Mouse (Mus musculus) G1E (cell line): ENCODE results near the gene Hist1h2ao. TPM values are rescaled to one million over a fixed set of nuclear protein-coding genes. Genes with fewer than 3 reads are reported as not detected.
"Not testable (repeated sequence)": the region's sequence is repeated elsewhere in the genome, so short reads cannot be mapped to it uniquely, and the experiment has no call there.

Experiments
- ATAC-seq: 2 replicates; pipeline ENCODE4 v1.8.0; 2016; ENCODE audit warnings: mild to moderate bottlenecking; ENCODE audit not compliant: insufficient number of reproducible peaks, poor library complexity, low FRiP score, severe bottlenecking; ENCODE audit errors: extremely low read depth
- DNase-seq: peaks from one replicate; pipeline ENCODE4 v3.0.0; 2012; ENCODE audit warnings: low spot score
- H3K27me3 ChIP-seq: 2 replicates; pipeline ENCODE4 v1.6.1; 2012; ENCODE audit warnings: mild to moderate bottlenecking, low read length, inconsistent platforms; ENCODE audit not compliant: insufficient read depth
- H3K36me3 ChIP-seq: replicated peaks from 2 replicates; pipeline ENCODE3; 2012; ENCODE audit warnings: mild to moderate bottlenecking, inconsistent platforms
- H3K4me1 ChIP-seq: 2 replicates; pipeline ENCODE4 v1.6.1; 2012; ENCODE audit warnings: low read depth, low read length, inconsistent platforms, mixed read lengths; ENCODE audit not compliant: insufficient read depth
- H3K4me3 ChIP-seq: 2 replicates; pipeline ENCODE4 v1.5.1; 2012; ENCODE audit warnings: low read depth, mild to moderate bottlenecking, inconsistent platforms, low read length, moderate library complexity, mixed read lengths
- H3K9me3 ChIP-seq: replicated peaks from 2 replicates; pipeline ENCODE4 v1.6.1; 2012; ENCODE audit warnings: inconsistent platforms
- CTCF ChIP-seq: IDR thresholded peaks from 2 replicates; pipeline ENCODE4 v1.5.1; 2012; ENCODE audit warnings: low read depth, low read length, inconsistent platforms, mixed read lengths
- GATA1 ChIP-seq: IDR thresholded peaks from 2 replicates; pipeline ENCODE4 v1.6.1; 2012; ENCODE audit warnings: borderline replicate concordance, low read length, inconsistent platforms, mixed read lengths
- GATA2 ChIP-seq: IDR thresholded peaks from 2 replicates; pipeline ENCODE4 v1.6.1; 2012; ENCODE audit warnings: low read depth, low read length, inconsistent platforms, borderline replicate concordance
- POLR2AphosphoS5 ChIP-seq: IDR thresholded peaks from 2 replicates; pipeline ENCODE4 v1.6.1; 2012; ENCODE audit warnings: low read depth, low read length, inconsistent platforms; ENCODE audit not compliant: insufficient replicate concordance
- TAL1 ChIP-seq: conservative IDR thresholded peaks from 2 replicates; pipeline ENCODE4 v1.6.1; 2012; ENCODE audit warnings: low read depth, low read length, inconsistent platforms, mixed read lengths
- polyA plus RNA-seq: library from polyadenylated mRNA; stranded (reverse); fragments of >175 nt; gene quantifications from 2 replicates; pipeline ENCODE4 v1.2.3, GENCODE M21; 2012
- total RNA-seq, 2 experiments: library from RNA; stranded (forward) in 1 of 2; stranded (reverse) in 1 of 2; fragments of 200-1000 nt in 1 of 2; fragments of >200 nt in 1 of 2; fragmentation: Nextera tagmentation in 1 of 2; gene quantifications; 2 replicates each; pipeline ENCODE4 v1.2.3; 2014 to 2017

Hist1h2ao gene
- 683 and 1,071 TPM in 2 replicates for total RNA-seq (2014; fragmentation: Nextera tagmentation)
- not detected in 2 replicates for total RNA-seq (2017)
- 11,503 and 23,832 TPM in 2 replicates for polyA plus RNA-seq

GRCm38 (mm10) chr13:21810073-21810472, at the start of gene Hist1h2ao, which contains the start of gene Hist1h2bq:
TSS of gene Hist1h2ao (plus strand) at chr13:21810465.
TSS of gene Hist1h2bq (minus strand) at chr13:21810197.
- not testable (repeated sequence) for H3K36me3 ChIP-seq, H3K9me3 ChIP-seq, H3K27me3 ChIP-seq, H3K4me1 ChIP-seq, H3K4me3 ChIP-seq, DNase-seq
- ATAC-seq = peak; percentile 83

- Histone ChIP-seq H3K27me3 (no peaks in the 10 kb centered on the region), H3K36me3 (no peaks in the 10 kb centered on the region), H3K4me1 (peaks cover 19% of the 10 kb centered on the region), H3K9me3 (no peaks in the 10 kb centered on the region), H3K4me3 (peak overlapping the region; percentile 73)
- ATAC-seq (peak; percentile 64), DNase-seq (peak; percentile 58)
- TF ChIP-seq GATA1 (no peak), POLR2AphosphoS5 (peak; percentile 100)
Observed at GRCm38 (mm10) chr13:21778814-21779766, 31.2 kb upstream of the Hist1h2ao start.

DNA sequence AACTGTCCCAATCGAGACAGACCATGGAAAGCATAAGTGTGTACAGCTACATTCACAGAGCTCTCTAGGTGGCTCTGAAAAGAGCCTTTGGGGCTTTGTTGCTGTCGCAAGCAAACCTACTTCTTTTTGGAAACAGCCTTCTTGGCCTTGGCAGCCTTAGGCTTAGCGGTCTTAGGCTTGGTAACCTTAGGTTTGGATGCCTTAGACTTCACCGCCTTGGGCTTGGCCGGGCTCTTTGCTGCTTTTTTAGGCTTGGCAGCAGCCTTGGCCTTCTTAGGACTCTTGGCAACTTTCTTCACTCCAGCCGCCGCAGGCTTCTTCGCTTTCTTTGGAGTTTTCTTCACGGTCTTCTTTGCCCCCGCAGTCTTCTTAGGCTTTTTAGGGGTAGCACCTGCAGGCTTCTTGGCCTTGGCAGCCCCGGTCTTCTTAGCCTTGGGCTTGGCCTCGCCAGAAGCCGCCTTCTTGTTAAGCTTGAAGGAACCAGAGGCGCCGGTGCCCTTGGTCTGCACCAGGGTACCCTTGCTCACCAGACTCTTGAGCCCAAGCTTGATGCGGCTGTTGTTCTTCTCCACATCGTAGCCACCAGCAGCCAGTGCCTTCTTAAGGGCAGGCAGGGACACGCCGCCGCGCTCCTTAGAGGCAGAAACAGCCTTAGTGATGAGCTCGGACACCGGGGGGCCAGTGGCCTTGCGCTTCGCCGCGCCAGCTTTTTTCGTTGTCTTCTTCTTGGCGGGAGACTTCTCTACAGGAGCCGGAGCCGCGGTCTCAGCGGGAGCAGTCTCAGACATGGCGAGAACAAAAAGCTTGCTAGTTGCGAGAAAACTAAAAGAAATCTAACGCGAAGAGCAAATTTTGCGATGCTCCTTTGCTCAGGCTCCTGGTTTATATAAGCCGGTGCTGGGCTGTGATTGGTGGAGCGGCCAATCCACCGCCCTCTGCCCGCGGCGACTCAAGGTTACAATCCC, 30.2 kb upstream of the Hist1h2ao start, which contains the start of gene Hist1h1b:
Gene Hist1h1b, minus strand, starts transcription at position 859 of the 965 bp plus-strand sequence.
- H3K36me3 ChIP-seq = no peaks in the 10 kb centered on the region
- peaks cover 22% of the 10 kb centered on the region for H3K4me1 ChIP-seq
- ATAC-seq (peak; percentile 32), DNase-seq (peak; percentile 68)
- peak within 1 kb of the TSS; percentile 73 for H3K4me3 ChIP-seq
- no peaks in the 10 kb centered on the region for H3K27me3 ChIP-seq
- H3K9me3 ChIP-seq = no peaks in the 10 kb centered on the region
- TF ChIP-seq TAL1 (no peak), CTCF (no peak), GATA1 (no peak), POLR2AphosphoS5 (peak; percentile 95), GATA2 (no peak)

GRCm38 (mm10) chr13:21781021-21781555, 29.2 kb upstream of the Hist1h2ao start:
- Histone ChIP-seq H3K36me3 (no peaks in the 10 kb centered on the region), H3K4me1 (peaks cover 25% of the 10 kb centered on the region), H3K4me3 (no peak overlapping the region; the same call in 1 of the 2 replicates), H3K9me3 (no peaks in the 10 kb centered on the region), H3K27me3 (no peaks in the 10 kb centered on the region)
- no peak for DNase-seq
- TF ChIP-seq POLR2AphosphoS5 (no peak), CTCF (no peak), TAL1 (no peak), GATA1 (no peak)
- ATAC-seq = no peak

GRCm38 (mm10) chr13:21781639-21782038, 28.6 kb upstream of the Hist1h2ao start:
- no peak for DNase-seq
- Histone ChIP-seq H3K9me3 (no peaks in the 10 kb centered on the region), H3K4me1 (peaks cover 23% of the 10 kb centered on the region), H3K36me3 (no peaks in the 10 kb centered on the region), H3K27me3 (no peaks in the 10 kb centered on the region), H3K4me3 (no peak overlapping the region)
- TF ChIP-seq CTCF = no peak
- no peak for TF ChIP-seq GATA1
- TF ChIP-seq TAL1 = no peak
- TF ChIP-seq GATA2 = no peak
- 0 out of 2 replicates have a peak, but pooled peaks have one; percentile 27 for TF ChIP-seq POLR2AphosphoS5
- ATAC-seq = no peak
